Mouse (Mus musculus): ENCODE measurements around the gene E030018B13Rik.

Gene E030018B13Rik

DNA sequence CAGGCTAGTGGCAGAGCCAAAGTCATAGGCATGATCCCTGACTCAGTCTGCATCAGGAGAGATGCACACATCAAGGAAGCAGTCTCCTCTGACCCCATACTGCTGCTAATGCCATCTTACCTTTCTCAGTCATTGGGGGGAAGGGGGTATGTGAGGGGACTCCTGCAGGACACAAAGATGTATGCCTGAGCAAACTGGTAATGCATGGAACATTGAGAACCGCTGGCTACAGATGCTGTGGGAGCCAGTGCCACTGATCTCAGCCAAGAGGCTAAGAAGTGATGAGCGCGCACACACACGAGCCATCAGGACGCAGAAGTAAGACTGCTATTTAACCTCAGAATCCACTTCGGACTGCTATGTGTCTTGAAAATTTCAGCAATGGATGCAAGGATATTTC lies 18.5 kb upstream of the E030018B13Rik start:
- DNase-seq: no peak

GRCm38 (mm10) chr7:63899925-63900324 lies 16.7 kb upstream of the E030018B13Rik start:
- no peak for DNase-seq

DNA sequence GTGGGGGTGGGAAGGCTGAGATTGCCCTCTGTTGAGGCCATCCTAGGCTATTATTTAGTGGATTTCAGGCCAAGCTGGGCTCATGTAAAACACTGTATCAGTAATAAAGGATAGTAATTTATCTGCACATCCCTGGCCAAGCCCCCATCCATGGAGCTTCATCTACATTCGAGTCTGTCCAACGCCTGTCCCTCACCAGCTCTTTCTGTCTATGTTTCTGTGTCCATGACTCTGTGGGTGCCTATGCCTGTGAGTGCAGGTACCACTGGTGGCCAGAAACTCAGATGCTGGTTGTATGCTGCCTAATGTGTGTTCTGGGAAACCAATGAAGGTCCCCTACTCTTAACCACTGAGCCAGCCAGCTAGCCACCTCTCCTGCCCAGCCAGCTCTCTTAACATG lies 16.2 kb upstream of the E030018B13Rik start:
- DNase-seq: no peak

DNA sequence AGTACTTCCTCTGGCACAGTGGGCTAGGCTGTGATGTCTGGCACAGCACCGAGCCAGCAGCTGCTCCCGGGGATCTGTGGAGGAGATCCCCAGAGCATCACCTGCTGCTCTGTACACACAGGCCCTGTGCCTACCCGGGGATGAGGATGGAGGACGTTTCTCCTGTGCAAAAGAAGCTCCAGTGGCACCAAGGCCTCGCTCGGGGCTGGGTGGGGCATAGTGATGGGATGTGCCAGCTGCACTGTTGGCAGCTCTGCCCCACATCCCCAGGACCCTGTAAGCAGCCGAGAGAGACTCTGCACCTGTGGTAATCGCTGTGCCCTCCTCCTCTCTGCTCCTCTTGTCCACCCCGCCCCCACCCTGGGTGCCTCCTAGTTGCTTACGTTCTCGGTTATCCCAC lies 15.3 kb upstream of the E030018B13Rik start:
- peak; percentile 33 for DNase-seq

DNA sequence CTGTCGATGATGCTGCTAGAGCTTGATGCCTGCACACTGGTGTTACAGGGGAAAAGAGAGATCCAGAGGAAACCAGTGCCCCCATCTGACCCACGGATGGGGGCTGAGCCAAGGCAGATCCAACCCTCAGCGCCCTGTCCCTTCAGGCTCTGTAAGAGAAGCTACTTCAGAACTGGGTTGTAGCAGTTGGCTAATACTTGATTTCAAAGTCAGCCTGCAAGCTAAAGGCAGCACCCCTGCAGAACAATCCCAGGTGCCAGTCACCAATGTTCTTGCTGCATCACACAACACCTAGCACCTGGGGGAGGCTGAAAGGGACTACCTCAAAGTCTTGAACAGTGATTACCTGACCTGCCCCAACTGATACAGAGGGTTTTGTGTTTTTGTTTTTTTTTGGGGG lies 14.7 kb upstream of the E030018B13Rik start:
- no peak for DNase-seq

DNA sequence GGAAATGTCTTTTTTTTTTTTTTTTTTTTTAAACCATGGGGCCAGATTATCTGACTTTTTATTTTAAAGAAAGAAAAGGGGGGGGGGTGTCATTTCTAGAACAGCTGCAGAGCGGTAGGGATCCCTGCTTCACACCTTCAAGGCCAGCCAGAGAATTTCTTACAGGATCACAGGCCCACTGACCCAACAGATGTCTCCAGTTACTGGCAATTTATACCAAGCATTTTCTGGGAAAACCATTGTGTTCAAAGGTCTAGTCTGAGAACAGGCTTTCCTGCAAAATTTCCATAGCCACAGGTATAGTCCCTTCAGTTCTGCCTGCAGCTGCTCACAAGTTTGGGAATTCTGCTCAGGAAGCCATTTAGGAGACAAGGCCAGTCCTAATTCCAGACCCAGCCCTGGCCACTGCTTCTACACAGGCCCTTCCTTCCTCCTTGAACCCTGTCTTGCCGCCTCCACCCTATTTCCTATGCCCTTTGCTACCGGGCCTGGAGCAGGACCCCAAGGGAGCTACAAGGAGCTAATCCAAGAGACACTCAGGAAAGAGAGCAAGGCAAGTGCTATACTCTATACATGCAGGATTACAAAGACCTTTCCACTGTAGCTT lies 13.9 kb upstream of the E030018B13Rik start:
- DNase-seq: no peak

DNA sequence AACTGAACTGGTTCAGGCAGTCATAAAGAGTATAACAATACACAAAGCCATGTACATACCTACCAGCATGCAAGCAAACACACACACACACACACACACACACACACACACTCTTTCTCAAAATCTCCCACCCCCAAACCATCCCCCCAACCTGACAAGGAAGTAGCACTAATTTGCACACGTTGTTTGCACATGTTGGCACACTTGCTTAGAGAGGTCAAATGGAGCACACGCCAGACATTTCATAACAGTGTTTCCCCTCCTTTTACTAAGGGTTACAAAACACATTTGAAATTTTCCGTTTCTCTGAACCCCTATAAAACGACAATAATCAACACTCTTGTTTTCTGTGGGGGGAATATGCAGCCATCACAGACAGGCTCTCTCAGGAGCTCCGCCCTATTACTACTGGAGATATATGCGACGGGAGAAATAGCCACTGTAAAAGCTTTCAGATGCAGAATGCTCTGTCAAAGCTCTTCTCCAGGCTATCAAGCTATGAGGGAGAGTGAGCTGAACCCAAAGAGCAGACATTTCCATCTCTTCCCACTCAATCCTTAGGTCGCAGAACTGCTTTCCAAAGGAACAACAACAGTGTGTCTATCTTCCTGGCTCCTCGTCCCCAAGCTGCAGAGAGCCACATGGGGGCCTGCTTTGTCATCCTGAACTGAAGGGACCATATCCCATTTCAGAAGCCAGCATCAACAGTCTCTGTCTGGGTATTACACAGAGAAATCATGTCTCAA lies 12.8 kb upstream of the E030018B13Rik start:
- no peak for DNase-seq

- DNase-seq: no peak
Measured at GRCm38 (mm10) chr7:63905190-63905589, 11.5 kb upstream of the E030018B13Rik start.

DNA sequence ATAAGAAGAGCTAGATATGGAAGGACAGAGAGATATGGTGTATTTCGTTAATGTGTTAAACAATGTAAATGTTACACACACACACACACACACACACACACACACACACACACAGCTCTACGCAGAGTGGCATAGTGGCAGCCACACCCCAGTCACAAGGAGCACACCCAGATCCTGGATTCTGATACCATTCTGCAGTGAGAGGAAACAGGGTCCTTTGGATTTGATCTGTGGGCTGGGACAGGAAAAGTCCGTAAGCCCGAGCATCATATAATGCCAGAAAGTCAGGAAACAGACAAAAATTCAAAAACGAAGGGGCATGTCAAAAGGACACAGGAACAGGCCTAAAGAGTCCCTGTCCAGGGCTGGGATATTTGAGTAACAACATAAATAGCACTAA lies 11.0 kb upstream of the E030018B13Rik start:
- no peak for DNase-seq

DNA sequence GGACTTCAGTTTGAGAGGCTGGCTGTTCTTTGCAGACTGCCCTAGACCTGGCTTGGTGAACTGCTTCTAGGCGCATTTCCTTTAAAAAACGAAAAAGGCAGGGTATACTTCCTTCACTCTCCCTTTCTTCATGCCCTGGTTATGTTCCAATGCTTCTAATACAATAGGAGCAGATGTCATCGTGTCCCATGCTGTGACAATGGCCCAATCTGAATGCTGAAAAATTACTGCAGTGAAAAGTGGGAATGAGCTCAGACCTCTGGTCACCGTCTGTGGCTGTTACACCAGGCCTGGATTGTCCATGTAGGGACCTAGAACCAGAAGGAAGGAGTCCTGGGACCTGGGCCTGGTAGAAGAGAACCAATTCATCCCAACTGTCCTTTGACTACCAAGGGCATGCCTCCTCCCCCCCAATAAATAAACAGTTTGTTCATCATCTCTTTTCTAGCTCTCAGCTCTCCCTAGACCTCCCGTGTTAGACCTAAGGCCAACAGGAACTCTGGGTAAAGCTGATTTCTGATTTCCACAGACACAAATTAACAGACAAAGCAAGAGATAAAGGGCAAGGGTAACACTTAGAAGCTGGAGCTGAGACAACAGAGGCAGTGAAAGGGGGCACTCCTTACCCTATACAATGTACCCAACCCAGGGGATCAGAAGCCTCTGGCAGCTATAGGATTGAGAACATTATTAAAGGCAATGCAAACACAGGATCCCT lies 8.7 kb upstream of the E030018B13Rik start:
- DNase-seq: no peak

DNA sequence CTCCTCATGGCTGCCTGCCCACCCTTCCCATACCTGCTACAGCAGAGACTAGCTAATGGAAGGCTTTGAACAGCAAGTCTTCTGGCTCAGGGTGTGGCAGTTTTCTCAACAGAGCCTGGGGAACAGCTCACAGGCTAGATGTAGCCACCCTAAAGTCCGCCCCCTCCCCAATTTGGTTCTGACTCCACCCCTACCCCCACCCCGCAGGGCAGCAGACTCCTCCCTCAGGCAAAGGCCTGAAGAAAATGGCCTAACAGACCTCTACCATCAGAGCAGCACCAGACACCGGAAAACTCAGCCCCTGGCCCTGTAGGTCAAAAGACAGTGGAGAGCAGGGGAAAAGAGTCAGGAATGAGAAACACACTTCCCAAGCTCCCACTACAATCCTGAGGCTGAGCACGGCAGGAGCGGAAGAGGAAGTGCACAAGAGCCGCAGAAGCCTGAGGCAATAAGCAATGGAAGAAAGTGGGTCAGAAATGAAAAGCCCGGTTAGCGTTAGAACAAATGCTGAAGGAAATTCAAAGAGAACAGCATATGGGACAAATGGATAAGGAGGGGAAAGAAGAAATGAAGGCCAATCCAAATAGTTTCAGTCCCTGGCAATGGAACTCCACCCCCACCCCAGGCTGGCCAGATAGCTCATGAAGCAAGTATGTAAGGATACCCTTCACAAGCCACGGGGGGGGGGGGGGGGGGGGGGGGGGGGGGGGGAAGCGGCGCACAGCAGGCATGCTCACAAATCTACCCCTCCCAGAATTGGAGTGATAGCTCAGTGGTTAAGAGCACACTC lies 8.0 kb upstream of the E030018B13Rik start:
- no peak for DNase-seq

GRCm38 (mm10) chr7:63910225-63910624 lies 6.4 kb upstream of the E030018B13Rik start:
- no peak for DNase-seq

DNA sequence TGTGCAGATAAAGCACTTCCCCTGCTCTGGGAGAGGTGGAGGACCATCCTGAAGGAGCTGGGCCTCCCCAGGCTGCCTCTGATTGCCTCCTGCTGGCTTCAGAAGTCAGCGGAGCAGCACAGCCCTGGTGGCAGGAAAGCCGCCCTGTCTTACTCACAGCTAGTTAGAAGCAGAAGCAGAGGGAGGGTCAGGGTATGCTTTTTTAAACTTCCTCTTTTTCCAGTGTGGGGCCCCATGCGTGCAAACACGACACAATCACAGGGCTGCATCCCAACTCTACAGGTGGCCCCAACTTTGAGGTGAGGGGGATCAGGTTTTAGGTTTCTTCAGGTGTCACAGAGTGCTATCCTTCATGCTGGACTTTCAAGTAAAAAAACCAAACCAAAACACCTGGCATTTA lies 5.7 kb upstream of the E030018B13Rik start:
- no peak for DNase-seq

DNA sequence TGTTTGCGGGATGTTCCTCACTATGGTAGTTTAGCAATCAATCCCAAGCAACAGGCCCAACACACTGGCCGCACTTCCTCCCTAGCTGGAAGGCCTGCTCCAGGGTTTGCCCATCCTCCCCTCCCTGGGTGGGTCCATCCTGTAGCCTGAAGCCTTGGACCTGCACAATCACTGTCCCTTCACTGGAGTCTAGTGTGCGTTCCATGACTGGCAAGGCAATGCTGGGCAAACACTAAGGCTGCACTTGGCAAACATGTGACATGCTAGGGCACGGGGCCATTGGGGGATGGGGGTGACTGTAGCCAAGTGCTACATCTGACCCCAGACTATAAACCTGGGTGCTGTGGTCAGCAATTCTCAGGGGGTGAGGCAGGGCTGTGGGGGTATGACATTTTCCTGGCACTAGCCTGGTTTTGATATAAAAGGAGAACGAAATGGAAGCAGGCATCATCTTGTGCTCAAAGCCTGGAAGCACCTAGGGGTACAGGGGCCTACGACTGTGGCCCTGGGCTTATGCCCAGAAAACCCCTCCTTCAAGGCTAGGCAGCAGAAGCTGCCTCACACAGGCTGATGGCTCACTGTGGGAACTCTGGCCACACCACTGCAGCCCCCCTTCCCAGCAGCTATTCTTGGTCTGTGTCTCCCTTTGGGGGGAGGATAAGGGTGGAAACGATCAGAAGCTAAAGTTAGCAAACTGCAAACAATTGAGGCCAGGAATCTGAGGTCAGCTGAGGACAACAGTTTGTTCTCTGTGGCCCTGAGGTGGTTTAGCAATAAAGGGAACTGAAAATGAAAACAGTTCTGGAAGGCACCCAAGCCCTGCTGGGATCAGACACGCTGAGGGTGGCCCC lies 5.0 kb upstream of the E030018B13Rik start:
- no peak for DNase-seq

DNA sequence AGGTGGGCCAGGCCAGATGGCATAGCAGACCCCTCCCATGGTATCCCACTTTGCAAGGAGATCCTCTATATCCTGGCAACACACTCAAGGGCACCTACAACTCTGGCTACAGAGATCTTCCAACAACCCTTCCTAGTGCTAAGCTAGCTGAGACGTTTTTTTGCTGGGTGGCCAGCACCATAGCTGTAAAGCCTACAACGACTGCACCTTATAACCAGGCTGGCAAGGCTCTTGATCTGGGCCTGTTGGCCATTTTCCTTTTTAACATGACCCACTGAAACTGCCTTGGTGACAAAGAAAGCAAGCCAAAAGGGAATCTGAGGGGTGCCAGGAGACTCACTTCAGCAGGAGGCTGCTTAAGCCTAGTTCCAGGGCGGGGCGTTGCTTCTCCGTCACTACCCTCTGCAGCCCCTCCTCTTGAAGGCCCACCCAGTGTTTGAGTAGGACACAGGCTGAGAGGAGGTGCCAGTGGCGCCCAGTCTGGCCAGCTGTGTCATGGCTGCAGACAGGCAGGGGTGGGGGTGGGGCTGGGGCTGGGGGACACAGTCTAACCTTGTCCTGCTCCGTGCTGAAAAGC lies 4.3 kb upstream of the E030018B13Rik start:
- no peak for DNase-seq

GRCm38 (mm10) chr7:63912924-63913723 lies 3.5 kb upstream of the E030018B13Rik start:
- DNase-seq: no peak

DNA sequence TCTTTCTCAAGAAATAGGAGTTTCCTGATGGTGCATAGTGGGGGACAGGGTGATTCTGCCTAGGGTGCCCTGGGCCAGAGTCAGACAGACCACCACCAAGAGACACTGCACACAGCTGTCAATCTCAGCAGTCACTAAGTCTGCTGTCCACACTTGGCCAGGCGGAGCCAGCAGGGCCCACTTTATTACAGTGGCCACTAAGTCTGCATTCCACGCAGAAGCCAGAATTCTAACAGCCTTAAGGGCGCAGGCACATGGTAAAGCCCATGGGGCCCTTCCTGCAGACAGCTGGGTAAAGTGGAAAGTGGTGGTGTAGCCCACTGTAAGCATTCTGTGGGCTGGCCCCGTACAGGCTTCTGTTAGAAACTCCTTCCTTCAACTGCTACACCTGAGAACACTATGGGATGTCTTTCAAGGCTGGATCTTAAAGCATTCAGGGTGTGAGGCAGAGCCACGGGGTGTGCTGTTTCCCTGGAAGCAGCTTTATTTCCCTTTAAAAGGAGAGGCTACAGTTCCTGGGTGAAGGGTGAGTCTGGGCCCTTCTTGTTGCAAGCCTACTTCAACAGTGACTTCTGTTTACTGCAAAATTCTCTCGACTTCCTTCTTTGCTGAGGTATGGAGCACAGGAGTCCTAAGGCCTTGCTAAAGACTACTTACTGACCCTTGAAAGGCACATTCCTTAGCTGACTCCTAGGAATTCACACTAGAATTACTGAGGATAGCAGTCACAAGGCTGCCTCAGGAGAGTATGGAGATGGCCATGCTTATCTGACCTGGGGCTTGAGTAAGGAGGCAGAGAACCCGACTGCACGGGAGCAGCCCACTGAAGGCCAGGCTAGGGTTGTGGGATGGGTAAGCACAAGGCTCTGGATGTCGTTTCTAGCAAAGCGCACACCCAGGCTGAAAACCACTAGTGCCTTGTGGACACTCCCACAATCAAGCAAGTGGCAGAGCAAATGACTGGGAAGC lies 2.6 kb upstream of the E030018B13Rik start:
- DNase-seq: no peak

GRCm38 (mm10) chr7:63914891-63915290 lies 1.8 kb upstream of the E030018B13Rik start:
- no peak for DNase-seq

DNA sequence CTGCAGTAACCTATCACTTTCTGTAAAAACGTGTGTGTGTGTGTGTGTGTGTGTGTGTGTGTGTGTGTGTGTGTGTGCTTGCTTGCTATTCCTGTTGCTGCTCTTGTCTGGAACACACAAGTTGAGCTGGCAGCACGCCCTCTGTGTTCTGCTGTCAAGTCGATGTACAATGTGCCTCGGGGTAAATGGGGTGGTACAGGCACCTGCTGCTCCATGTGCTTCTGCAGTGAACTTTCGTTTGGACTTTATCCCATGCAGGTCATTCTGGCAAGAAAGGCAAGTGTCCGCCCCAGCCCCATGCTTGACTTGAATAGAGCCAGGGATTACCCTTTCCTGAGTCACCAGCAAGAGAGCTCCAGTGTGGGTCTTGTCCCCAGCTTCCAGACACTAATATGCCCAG lies 1.0 kb downstream of the E030018B13Rik start:
- peak; percentile 74 for DNase-seq

Measured in right cerebral cortex, postnatal 14 days (tissue).